Mouse (Mus musculus) hindbrain, embryonic 13.5 days (tissue): ENCODE measurements around the gene Myh10. TPM values are rescaled to one million over a fixed set of nuclear protein-coding genes. Genes with fewer than 3 reads are reported as not detected.
"Not testable (repeated sequence)": the region's sequence is repeated elsewhere in the genome, so short reads cannot be mapped to it uniquely, and the experiment has no call there.

Experiments
- ATAC-seq: fragments of 200-750 bp; cut with Nextera tagmentation; 2 replicates; pipeline ENCODE4 v1.8.0; 2017; ENCODE audit warnings: moderate TSS enrichment; ENCODE audit not compliant: low FRiP score
- H3K27ac ChIP-seq: fragments of 300-500 bp; sonication (generic); 2 replicates; pipeline ENCODE4 v1.5.1; 2015; ENCODE audit warnings: inconsistent platforms, mild to moderate bottlenecking, moderate library complexity
- H3K27me3 ChIP-seq: fragments of 300-500 bp; sonication (generic); 2 replicates; pipeline ENCODE4 v1.6.1; 2015; ENCODE audit warnings: mild to moderate bottlenecking, inconsistent platforms
- H3K36me3 ChIP-seq: fragments of 300-500 bp; sonication (generic); 2 replicates; pipeline ENCODE4 v1.6.1; 2015; ENCODE audit warnings: mild to moderate bottlenecking, inconsistent platforms
- H3K4me1 ChIP-seq: fragments of 300-500 bp; sonication (generic); replicated peaks from 2 replicates; pipeline ENCODE4 v1.6.1; 2015; ENCODE audit warnings: inconsistent platforms
- H3K4me2 ChIP-seq: fragments of 300-500 bp; sonication (generic); 2 replicates; pipeline ENCODE4 v1.6.1; 2015; ENCODE audit warnings: inconsistent platforms, mild to moderate bottlenecking, moderate library complexity
- H3K4me3 ChIP-seq: fragments of 300-500 bp; sonication (generic); 2 replicates; pipeline ENCODE4 v1.5.1; 2015; ENCODE audit warnings: mild to moderate bottlenecking, inconsistent platforms
- H3K9ac ChIP-seq: fragments of 300-500 bp; sonication (generic); 2 replicates; pipeline ENCODE4 v1.6.1; 2015; ENCODE audit warnings: mild to moderate bottlenecking, inconsistent platforms
- H3K9me3 ChIP-seq: fragments of 300-500 bp; sonication (generic); 2 replicates; pipeline ENCODE4 v1.6.1; 2016; ENCODE audit warnings: inconsistent platforms
- WGBS: fragments of 180-500 bp; shearing (Covaris S2); methylation state at CpG from one replicate; pipeline ENCODE4 v1.1.7; 2015; 5-methylcytosine and 5-hydroxymethylcytosine counted together
- polyA plus RNA-seq: library from polyadenylated mRNA; unstranded; fragments of >200 nt; fragmentation: Nextera tagmentation; extraction: Ambion mirVana; gene quantifications from 2 replicates; pipeline ENCODE4 v1.2.1, GENCODE M21; 2015

Gene Myh10
- polyA plus RNA-seq, 1 experiment from 2014 or later, result 93.4 TPM

GRCm38 (mm10) chr11:68787222-68787621 lies 95.9 kb downstream of the Myh10 start:
- no peak overlapping the region for H3K27ac ChIP-seq
- no peak overlapping the region for H3K4me2 ChIP-seq
- no peaks in the 10 kb centered on the region for H3K27me3 ChIP-seq
- WGBS, result 91% methylated on average over 9 of the region's 9 CpGs
- no peaks in the 10 kb centered on the region for H3K9me3 ChIP-seq
- ATAC-seq, result no peak
- H3K36me3 ChIP-seq, result peaks cover 98% of the 10 kb centered on the region
- no peak overlapping the region for H3K4me3 ChIP-seq
- no peaks in the 10 kb centered on the region for H3K4me1 ChIP-seq
- H3K9ac ChIP-seq, result no peak overlapping the region

GRCm38 (mm10) chr11:68790720-68791119 lies 99.4 kb downstream of the Myh10 start:
- no peaks in the 10 kb centered on the region for H3K4me1 ChIP-seq
- H3K4me2 ChIP-seq, result no peak overlapping the region
- 86% methylated on average over 10 of the region's 10 CpGs for WGBS
- H3K9me3 ChIP-seq, result no peaks in the 10 kb centered on the region
- peaks cover 100% of the 10 kb centered on the region for H3K36me3 ChIP-seq
- no peak overlapping the region for H3K27ac ChIP-seq
- no peak overlapping the region for H3K4me3 ChIP-seq
- H3K27me3 ChIP-seq, result no peaks in the 10 kb centered on the region
- ATAC-seq, result no peak
- H3K9ac ChIP-seq, result no peak overlapping the region

GRCm38 (mm10) chr11:68791794-68792193 lies 100.4 kb downstream of the Myh10 start:
- H3K4me3 ChIP-seq, result no peak overlapping the region
- H3K27ac ChIP-seq, result no peak overlapping the region
- peaks cover 97% of the 10 kb centered on the region for H3K36me3 ChIP-seq
- 92% methylated on average over 9 of the region's 9 CpGs for WGBS
- no peak overlapping the region for H3K9ac ChIP-seq
- no peak overlapping the region for H3K4me2 ChIP-seq
- H3K4me1 ChIP-seq, result no peaks in the 10 kb centered on the region
- H3K27me3 ChIP-seq, result no peaks in the 10 kb centered on the region
- ATAC-seq, result no peak
- H3K9me3 ChIP-seq, result no peaks in the 10 kb centered on the region

GRCm38 (mm10) chr11:68798258-68798657 lies 106.9 kb downstream of the Myh10 start:
- WGBS, result 95% methylated on average over 10 of the region's 10 CpGs
- peaks cover 97% of the 10 kb centered on the region for H3K36me3 ChIP-seq
- H3K27ac ChIP-seq, result no peak overlapping the region

DNA sequence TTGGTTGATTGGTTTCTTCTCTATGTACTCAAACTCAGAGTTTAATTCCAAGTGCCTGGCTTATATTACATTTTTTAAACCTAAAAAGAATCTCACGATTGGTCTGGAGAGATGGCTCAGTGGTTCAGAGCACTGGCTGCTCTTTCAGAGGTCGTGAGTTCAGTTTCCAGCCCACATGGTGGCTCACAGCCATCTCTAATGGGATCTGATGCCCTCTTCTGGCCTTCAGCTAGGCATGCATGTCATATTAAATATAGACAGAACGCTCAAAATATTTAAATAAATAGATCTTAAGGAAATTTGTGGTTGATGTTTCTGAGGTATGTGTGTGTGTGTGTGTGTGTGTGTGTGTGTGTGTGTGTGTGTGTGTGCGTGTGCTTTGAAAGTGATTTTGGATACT lies 113.8 kb downstream of the Myh10 start:
- H3K36me3 ChIP-seq, result peaks cover 97% of the 10 kb centered on the region
- no peaks in the 10 kb centered on the region for H3K9me3 ChIP-seq
- 75% methylated on average over 4 of the region's 4 CpGs for WGBS
- no peak overlapping the region for H3K9ac ChIP-seq
- no peak overlapping the region for H3K27ac ChIP-seq
- H3K4me3 ChIP-seq, result no peak overlapping the region
- H3K4me2 ChIP-seq, result no peak overlapping the region
- H3K27me3 ChIP-seq, result no peaks in the 10 kb centered on the region
- no peak for ATAC-seq
- H3K4me1 ChIP-seq, result no peaks in the 10 kb centered on the region

More at GRCm38 (mm10) chr11:68798258-68798657, 106.9 kb downstream of the Myh10 start:
- no peaks in the 10 kb centered on the region for H3K9me3 ChIP-seq
- H3K9ac ChIP-seq, result no peak overlapping the region
- no peaks in the 10 kb centered on the region for H3K4me1 ChIP-seq
- no peak for ATAC-seq
- no peaks in the 10 kb centered on the region for H3K27me3 ChIP-seq
- H3K4me3 ChIP-seq, result no peak overlapping the region
- H3K4me2 ChIP-seq, result no peak overlapping the region

DNA sequence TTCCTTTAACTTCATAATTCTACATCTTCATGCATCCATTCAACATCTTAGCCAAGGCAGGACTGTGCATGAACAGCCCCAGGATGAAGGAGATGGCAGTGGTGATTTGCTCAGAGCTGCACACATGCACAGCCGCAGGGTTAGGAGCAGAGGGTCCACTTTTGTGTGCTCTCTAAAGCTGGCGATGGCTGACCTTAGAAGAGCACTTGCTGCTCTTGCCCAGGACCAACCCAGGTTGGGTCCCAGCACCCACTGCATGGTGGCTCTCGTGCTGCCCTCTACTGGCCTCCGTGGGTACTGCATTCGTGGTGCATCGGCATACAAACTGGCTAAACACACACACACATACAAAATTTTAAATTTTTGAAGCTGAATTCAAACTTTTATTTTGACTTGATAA lies 116.4 kb downstream of the Myh10 start:
- WGBS, result 40% methylated on average over 6 of the region's 6 CpGs
- no peak overlapping the region for H3K27ac ChIP-seq
- H3K9me3 ChIP-seq, result no peaks in the 10 kb centered on the region
- H3K4me3 ChIP-seq, result no peak overlapping the region
- no peaks in the 10 kb centered on the region for H3K4me1 ChIP-seq
- no peak for ATAC-seq
- no peak overlapping the region for H3K4me2 ChIP-seq
- no peak overlapping the region for H3K9ac ChIP-seq
- H3K36me3 ChIP-seq, result peaks cover 96% of the 10 kb centered on the region
- no peaks in the 10 kb centered on the region for H3K27me3 ChIP-seq

GRCm38 (mm10) chr11:68811881-68812577 lies 120.7 kb downstream of the Myh10 start:
- no peaks in the 10 kb centered on the region for H3K4me1 ChIP-seq
- H3K27me3 ChIP-seq, result no peaks in the 10 kb centered on the region
- H3K27ac ChIP-seq, result no peak overlapping the region
- no peak overlapping the region for H3K9ac ChIP-seq
- no peak for ATAC-seq
- H3K9me3 ChIP-seq, result no peaks in the 10 kb centered on the region
- no peak overlapping the region for H3K4me3 ChIP-seq
- WGBS, result 86% methylated on average over 9 of the region's 9 CpGs
- no peak overlapping the region for H3K4me2 ChIP-seq
- peaks cover 94% of the 10 kb centered on the region for H3K36me3 ChIP-seq

DNA sequence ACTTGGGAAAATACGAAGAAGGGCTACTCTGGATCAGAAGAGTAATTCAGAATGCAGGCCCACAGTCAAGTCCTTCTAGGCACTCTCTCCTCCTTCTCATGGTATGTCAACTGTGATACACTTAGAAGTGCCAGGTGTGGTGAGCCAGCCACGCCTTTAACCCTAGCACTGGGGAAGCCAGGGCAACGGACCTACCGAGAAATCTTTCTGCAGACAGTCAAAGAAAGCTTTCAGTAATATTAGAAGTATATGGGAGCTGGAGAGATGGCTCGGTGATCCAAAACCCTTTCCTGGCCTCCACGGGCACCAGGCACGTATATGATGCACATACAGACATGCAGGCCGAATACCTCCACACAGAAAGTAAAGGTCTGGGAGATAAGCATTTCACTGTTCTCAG lies 127.1 kb downstream of the Myh10 start:
- Histone ChIP-seq H3K36me3 (peaks cover 86% of the 10 kb centered on the region), H3K4me3 (no peak overlapping the region), H3K27me3 (no peaks in the 10 kb centered on the region), H3K9me3 (no peaks in the 10 kb centered on the region), H3K9ac (no peak overlapping the region), H3K27ac (no peak overlapping the region), H3K4me2 (no peak overlapping the region), H3K4me1 (no peaks in the 10 kb centered on the region)
- WGBS, result 94% methylated on average over 8 of the region's 8 CpGs
- ATAC-seq, result no peak

DNA sequence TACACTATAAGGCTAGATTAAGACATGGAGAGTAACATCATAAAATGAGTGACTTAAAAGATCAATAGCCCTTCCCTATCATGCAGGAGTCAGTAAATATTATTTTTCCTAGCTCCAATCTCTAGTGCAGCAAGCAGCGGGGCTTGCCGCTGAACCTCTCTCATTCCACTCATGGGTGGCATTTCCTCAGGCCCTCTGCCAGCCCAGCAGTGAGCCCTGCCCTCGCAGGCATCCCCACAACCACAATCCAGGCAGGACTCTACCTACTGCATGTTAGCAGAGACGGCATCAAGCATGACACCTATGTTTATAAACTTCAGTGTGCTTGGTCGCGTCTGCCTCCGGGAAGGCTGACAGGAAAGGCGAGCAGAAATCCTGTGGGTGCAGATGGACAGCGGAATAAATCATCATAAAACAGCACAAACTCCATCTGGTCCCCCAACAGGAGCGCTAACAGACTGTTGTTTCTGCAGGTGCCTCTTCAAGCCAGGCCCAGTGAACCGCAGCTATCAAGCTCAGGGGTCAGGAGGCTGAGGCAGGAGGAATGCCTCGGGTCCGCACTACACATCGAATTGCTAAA lies 128.0 kb downstream of the Myh10 start:
- Histone ChIP-seq H3K4me3 (no peak overlapping the region), H3K4me2 (no peak overlapping the region), H3K9me3 (no peaks in the 10 kb centered on the region), H3K4me1 (no peaks in the 10 kb centered on the region), H3K9ac (no peak overlapping the region), H3K36me3 (peaks cover 82% of the 10 kb centered on the region), H3K27ac (no peak overlapping the region), H3K27me3 (no peaks in the 10 kb centered on the region)
- WGBS, result 92% methylated on average over 14 of the region's 14 CpGs
- ATAC-seq, result no peak

GRCm38 (mm10) chr11:68822326-68822725 lies 131.0 kb downstream of the Myh10 start:
- Histone ChIP-seq H3K27me3 (no peaks in the 10 kb centered on the region), H3K4me2 (no peak overlapping the region), H3K36me3 (peaks cover 72% of the 10 kb centered on the region), H3K9me3 (no peaks in the 10 kb centered on the region), H3K4me1 (no peaks in the 10 kb centered on the region), H3K27ac (no peak overlapping the region), H3K4me3 (no peak overlapping the region), H3K9ac (no peak overlapping the region)
- WGBS, result 86% methylated on average over 15 of the region's 15 CpGs
- ATAC-seq, result no peak

GRCm38 (mm10) chr11:68826735-68827134 lies 135.4 kb downstream of the Myh10 start:
- Histone ChIP-seq H3K27ac (no peak overlapping the region), H3K36me3 (peaks cover 66% of the 10 kb centered on the region), H3K9ac (no peak overlapping the region), H3K4me3 (no peak overlapping the region), H3K27me3 (no peaks in the 10 kb centered on the region), H3K9me3 (no peaks in the 10 kb centered on the region), H3K4me2 (no peak overlapping the region), H3K4me1 (no peaks in the 10 kb centered on the region)
- ATAC-seq, result no peak
- 85% methylated on average over 3 of the region's 3 CpGs for WGBS

GRCm38 (mm10) chr11:68831580-68831979 lies 140.2 kb downstream of the Myh10 start:
- H3K27me3 ChIP-seq, H3K4me2 ChIP-seq, ATAC-seq, H3K9me3 ChIP-seq, H3K27ac ChIP-seq, H3K9ac ChIP-seq, H3K4me1 ChIP-seq, H3K4me3 ChIP-seq: not testable (repeated sequence)
- WGBS, result 94% methylated on average over 5 of the region's 5 CpGs
- H3K36me3 ChIP-seq, result peaks cover 87% of the 10 kb centered on the region

DNA sequence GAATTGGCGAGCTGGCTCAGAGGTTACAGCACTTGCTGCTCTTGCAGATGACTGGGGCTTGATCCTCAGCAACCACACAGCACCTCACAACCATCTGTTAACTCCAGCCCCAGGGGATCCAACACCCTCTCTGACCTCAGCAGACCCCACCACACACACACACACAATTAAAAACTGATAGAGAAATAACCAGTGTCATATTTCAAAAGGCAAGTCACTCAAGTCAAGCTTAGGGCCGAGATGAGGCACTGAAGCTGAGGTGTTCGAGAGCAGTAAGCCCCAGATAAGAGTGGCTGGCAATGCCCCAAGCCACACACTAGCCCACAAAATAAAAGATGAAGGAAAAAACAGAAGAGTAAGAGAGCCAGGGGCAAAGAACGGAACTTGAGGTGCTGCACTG lies 141.4 kb downstream of the Myh10 start:
- 80% methylated on average over 4 of the region's 4 CpGs for WGBS

More for the DNA sequence above, 141.4 kb downstream of the Myh10 start:
- Histone ChIP-seq H3K9me3 (no peaks in the 10 kb centered on the region), H3K4me3 (no peak overlapping the region), H3K9ac (no peak overlapping the region), H3K4me1 (no peaks in the 10 kb centered on the region), H3K4me2 (no peak overlapping the region), H3K36me3 (peaks cover 80% of the 10 kb centered on the region), H3K27ac (no peak overlapping the region), H3K27me3 (no peaks in the 10 kb centered on the region)
- ATAC-seq, result no peak
